Mouse (Mus musculus) kidney, postnatal 25 days (tissue): ENCODE measurements around the gene Map4k2.

Source experiments
- DNase-seq, 2 experiments: peaks; one replicate each; pipeline ENCODE4 v3.0.0; 2021; ENCODE audit warnings: mixed read lengths in 2 of 2

Map4k2 gene

GRCm38 (mm10) chr19:6318145-6318544 lies 22.8 kb upstream of the Map4k2 start:
- no peak for DNase-seq

- DNase-seq = no peak
Observed at GRCm38 (mm10) chr19:6321358-6321757, 19.6 kb upstream of the Map4k2 start.

GRCm38 (mm10) chr19:6321786-6322621 lies 18.9 kb upstream of the Map4k2 start:
- no peak for DNase-seq

- no peak for DNase-seq
Observed at GRCm38 (mm10) chr19:6324751-6325150, 16.2 kb upstream of the Map4k2 start.

GRCm38 (mm10) chr19:6331178-6331577 lies 9.8 kb upstream of the Map4k2 start:
- no peak for DNase-seq

- peak; percentile 48 to 67 for DNase-seq
Observed at GRCm38 (mm10) chr19:6331719-6332516, 9.0 kb upstream of the Map4k2 start.

- no peak for DNase-seq
Observed at GRCm38 (mm10) chr19:6333761-6334595, 7.0 kb upstream of the Map4k2 start.

- DNase-seq = peak; percentile 95 to 98
Observed at GRCm38 (mm10) chr19:6334673-6335457, 6.1 kb upstream of the Map4k2 start, which contains the start of gene Men1. Gene Men1 (plus strand): TSS chr19:6334979.

- peak; percentile 29 to 68 for DNase-seq
Observed at GRCm38 (mm10) chr19:6335458-6335827, 5.5 kb upstream of the Map4k2 start.

GRCm38 (mm10) chr19:6336920-6337319 lies 4.0 kb upstream of the Map4k2 start:
- no peak for DNase-seq

- DNase-seq = no peak
Observed at GRCm38 (mm10) chr19:6338171-6338570, 2.8 kb upstream of the Map4k2 start.

- DNase-seq = no peak
Observed at GRCm38 (mm10) chr19:6338716-6339115, 2.2 kb upstream of the Map4k2 start.

- no peak for DNase-seq
Observed at GRCm38 (mm10) chr19:6339191-6339590, 1.7 kb upstream of the Map4k2 start.

- DNase-seq = peak; percentile 69 to 91
Observed at GRCm38 (mm10) chr19:6339890-6340504, 938 bp upstream of the Map4k2 start.

GRCm38 (mm10) chr19:6341453-6342077 lies 630 bp downstream of the Map4k2 start:
- no peak for DNase-seq

GRCm38 (mm10) chr19:6342276-6342933 lies 1.5 kb downstream of the Map4k2 start:
- DNase-seq = no peak

- no peak for DNase-seq
Observed at GRCm38 (mm10) chr19:6343066-6343925, 2.4 kb downstream of the Map4k2 start.

- DNase-seq = no peak
Observed at GRCm38 (mm10) chr19:6343996-6344395, 3.1 kb downstream of the Map4k2 start.

- DNase-seq = no peak
Observed at GRCm38 (mm10) chr19:6346023-6346422, 5.1 kb downstream of the Map4k2 start.

GRCm38 (mm10) chr19:6346661-6347060 lies 5.7 kb downstream of the Map4k2 start:
- no peak for DNase-seq
